Mouse (Mus musculus): ENCODE measurements around the gene Gjc2. TPM values are rescaled to one million over a fixed set of nuclear protein-coding genes. Genes with fewer than 3 reads are reported as not detected.

Gjc2 gene
- polyA plus RNA-seq, 1 experiment from 2014 or later = 0.23 TPM

- 78% methylated on average over 6 of the region's 6 CpGs for WGBS
- no peaks in the 10 kb centered on the region for H3K27me3 ChIP-seq (ENCODE audit: control insufficient read depth, insufficient read depth, low read length)
- H3K4me1 ChIP-seq (ENCODE audit: control insufficient read depth in 2 of 2, insufficient read depth in 2 of 2, low read length in 2 of 2) = peaks cover 10 to 20% of the 10 kb centered on the region in 2 experiments
- no peak overlapping the region for H3K9ac ChIP-seq (ENCODE audit: low read length)
- no peaks in the 10 kb centered on the region for H3K9me3 ChIP-seq (ENCODE audit: control insufficient read depth, low read length)
- no peak for ATAC-seq (ENCODE audit: insufficient number of reproducible peaks, insufficient read depth, low FRiP score, low read depth)
- H3K27ac ChIP-seq (replicated peaks in 1 of 2; ENCODE audit: control insufficient read depth in 1 of 2, insufficient read depth in 1 of 2, low read depth in 2 of 2, low read length in 2 of 2) = no peak overlapping the region
- H3K36me3 ChIP-seq (ENCODE audit: control insufficient read depth, insufficient read depth, low read length) = peaks cover 35% of the 10 kb centered on the region
- H3K4me3 ChIP-seq (ENCODE audit: control insufficient read depth in 1 of 2, insufficient read depth in 1 of 2, low read depth in 1 of 2, low read length in 2 of 2) = no peak overlapping the region
- no peak overlapping the region for H3K4me2 ChIP-seq (ENCODE audit: low read length)
Measured at GRCm38 (mm10) chr11:59187706-59188105, 4.7 kb upstream of the Gjc2 start.

DNA sequence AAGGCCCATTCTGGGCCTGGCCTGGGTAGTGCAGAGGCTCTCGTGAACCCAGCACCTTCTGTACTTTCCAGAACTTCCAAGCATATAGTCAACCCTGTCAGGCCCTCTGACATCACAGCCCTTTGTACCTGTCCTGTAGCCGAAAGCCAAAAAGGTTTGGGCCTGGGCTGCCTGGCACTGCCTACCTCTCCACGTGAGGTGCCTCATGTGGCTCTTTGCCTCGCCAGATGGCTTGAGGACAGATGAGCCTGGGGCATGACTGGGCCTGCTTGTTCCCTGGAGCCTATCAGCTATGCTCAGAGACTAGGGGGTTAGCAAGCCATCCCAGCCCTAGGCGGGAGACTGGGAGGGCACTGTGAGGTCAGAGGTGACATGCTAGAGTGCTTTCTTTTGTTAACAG is 2.5 kb upstream of the Gjc2 start:
- no peak overlapping the region for H3K4me2 ChIP-seq (ENCODE audit: low read length)
- H3K9me3 ChIP-seq (ENCODE audit: control insufficient read depth, low read length) = no peaks in the 10 kb centered on the region
- H3K9ac ChIP-seq (ENCODE audit: low read length) = no peak overlapping the region
- peaks cover 35% of the 10 kb centered on the region for H3K36me3 ChIP-seq (ENCODE audit: control insufficient read depth, insufficient read depth, low read length)
- ATAC-seq (ENCODE audit: insufficient number of reproducible peaks, insufficient read depth, low FRiP score, low read depth) = no peak
- H3K27me3 ChIP-seq (ENCODE audit: control insufficient read depth, insufficient read depth, low read length) = no peaks in the 10 kb centered on the region
- WGBS = 85% methylated on average over 5 of the region's 5 CpGs
- no peak overlapping the region for H3K27ac ChIP-seq (replicated peaks in 1 of 2; ENCODE audit: control insufficient read depth in 1 of 2, insufficient read depth in 1 of 2, low read depth in 2 of 2, low read length in 2 of 2)
- H3K4me1 ChIP-seq (ENCODE audit: control insufficient read depth in 2 of 2, insufficient read depth in 2 of 2, low read length in 2 of 2) = peaks cover 12 to 22% of the 10 kb centered on the region in 2 experiments
- H3K4me3 ChIP-seq (ENCODE audit: control insufficient read depth in 1 of 2, insufficient read depth in 1 of 2, low read depth in 1 of 2, low read length in 2 of 2) = no peak overlapping the region

DNA sequence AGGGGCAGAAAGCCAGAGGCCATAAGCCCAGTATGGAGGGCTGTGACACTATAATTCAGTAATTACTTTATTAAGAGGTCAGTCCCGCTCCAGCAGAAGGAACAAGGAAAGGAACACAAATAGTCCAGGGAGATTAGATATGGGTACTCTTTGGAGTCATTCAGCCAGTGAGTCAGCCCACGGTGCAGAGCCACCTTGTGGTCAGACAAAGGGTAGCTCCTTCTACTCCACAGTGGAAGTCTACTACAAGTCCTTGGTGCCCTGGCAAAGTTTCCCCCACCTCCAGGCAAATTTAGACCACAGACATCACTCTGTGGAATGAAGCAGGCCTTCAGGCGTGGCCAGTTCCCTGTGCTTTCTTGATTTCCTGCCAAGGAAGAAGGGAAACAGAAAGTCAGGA is 808 bp upstream of the Gjc2 start:
- H3K4me2 ChIP-seq (ENCODE audit: low read length) = peak overlapping the region; percentile 12; the same call in 1 of the 2 replicates
- WGBS = 9% methylated on average over 3 of the region's 3 CpGs

GRCm38 (mm10) chr11:59176921-59177320 is 6.1 kb downstream of the Gjc2 start:
- Histone ChIP-seq H3K9ac (ENCODE audit: low read length) (peak overlapping the region; percentile 47; the same call in 1 of the 2 replicates), H3K4me1 (ENCODE audit: control insufficient read depth in 2 of 2, insufficient read depth in 2 of 2, low read length in 2 of 2) (peaks cover 9 to 23% of the 10 kb centered on the region in 2 experiments; a peak in 3 of 4 replicates), H3K9me3 (ENCODE audit: control insufficient read depth, low read length) (no peaks in the 10 kb centered on the region), H3K4me3 (ENCODE audit: control insufficient read depth in 1 of 2, insufficient read depth in 1 of 2, low read depth in 1 of 2, low read length in 2 of 2) (peak overlapping the region; percentile 17 to 37; a peak in 3 of 4 replicates), H3K4me2 (ENCODE audit: low read length) (peak overlapping the region; percentile 58), H3K27me3 (ENCODE audit: control insufficient read depth, insufficient read depth, low read length) (peaks cover 57% of the 10 kb centered on the region), H3K36me3 (ENCODE audit: control insufficient read depth, insufficient read depth, low read length) (no peaks in the 10 kb centered on the region), H3K27ac (replicated peaks in 1 of 2; ENCODE audit: control insufficient read depth in 1 of 2, insufficient read depth in 1 of 2, low read depth in 2 of 2, low read length in 2 of 2) (no peak overlapping the region)
- ATAC-seq (ENCODE audit: insufficient number of reproducible peaks, insufficient read depth, low FRiP score, low read depth) = no peak
- 6% methylated on average over 34 of the region's 34 CpGs for WGBS

More for the DNA sequence above, 808 bp upstream of the Gjc2 start:
- peaks cover 35% of the 10 kb centered on the region for H3K36me3 ChIP-seq (ENCODE audit: control insufficient read depth, insufficient read depth, low read length)
- peaks cover 15 to 31% of the 10 kb centered on the region in 2 experiments for H3K4me1 ChIP-seq (ENCODE audit: control insufficient read depth in 2 of 2, insufficient read depth in 2 of 2, low read length in 2 of 2)
- H3K4me3 ChIP-seq (ENCODE audit: control insufficient read depth in 1 of 2, insufficient read depth in 1 of 2, low read depth in 1 of 2, low read length in 2 of 2) = no peak overlapping the region
- peak overlapping the region; percentile 51; the same call in 1 of the 2 replicates for H3K9ac ChIP-seq (ENCODE audit: low read length)
- H3K27ac ChIP-seq (replicated peaks in 1 of 2; ENCODE audit: control insufficient read depth in 1 of 2, insufficient read depth in 1 of 2, low read depth in 2 of 2, low read length in 2 of 2) = peak overlapping the region; percentile 48 to 55; a peak in 3 of 4 replicates
- H3K9me3 ChIP-seq (ENCODE audit: control insufficient read depth, low read length) = no peaks in the 10 kb centered on the region
- H3K27me3 ChIP-seq (ENCODE audit: control insufficient read depth, insufficient read depth, low read length) = 0 out of 2 replicates have a peak, but pooled peaks cover 4% of the 10 kb centered on the region
- ATAC-seq (ENCODE audit: insufficient number of reproducible peaks, insufficient read depth, low FRiP score, low read depth) = no peak

GRCm38 (mm10) chr11:59176475-59176874 is 6.5 kb downstream of the Gjc2 start:
- Histone ChIP-seq H3K9ac (ENCODE audit: low read length) (peak overlapping the region; percentile 47; the same call in 1 of the 2 replicates), H3K9me3 (ENCODE audit: control insufficient read depth, low read length) (no peaks in the 10 kb centered on the region), H3K4me3 (ENCODE audit: control insufficient read depth in 1 of 2, insufficient read depth in 1 of 2, low read depth in 1 of 2, low read length in 2 of 2) (peak overlapping the region; percentile 17 to 37; a peak in 3 of 4 replicates), H3K36me3 (ENCODE audit: control insufficient read depth, insufficient read depth, low read length) (no peaks in the 10 kb centered on the region), H3K4me2 (ENCODE audit: low read length) (peak overlapping the region; percentile 58), H3K27me3 (ENCODE audit: control insufficient read depth, insufficient read depth, low read length) (peaks cover 59% of the 10 kb centered on the region), H3K4me1 (ENCODE audit: control insufficient read depth in 2 of 2, insufficient read depth in 2 of 2, low read length in 2 of 2) (peaks cover 9 to 23% of the 10 kb centered on the region in 2 experiments; a peak in 3 of 4 replicates), H3K27ac (replicated peaks in 1 of 2; ENCODE audit: control insufficient read depth in 1 of 2, insufficient read depth in 1 of 2, low read depth in 2 of 2, low read length in 2 of 2) (no peak overlapping the region)
- 5% methylated on average over 48 of the region's 48 CpGs for WGBS
- ATAC-seq (ENCODE audit: insufficient number of reproducible peaks, insufficient read depth, low FRiP score, low read depth) = no peak

GRCm38 (mm10) chr11:59174189-59174838 is 8.7 kb downstream of the Gjc2 start:
- peaks cover 10 to 18% of the 10 kb centered on the region in 2 experiments; a peak in 3 of 4 replicates for H3K4me1 ChIP-seq (ENCODE audit: control insufficient read depth in 2 of 2, insufficient read depth in 2 of 2, low read length in 2 of 2)

GRCm38 (mm10) chr11:59170549-59170948 is 12.5 kb downstream of the Gjc2 start:
- peaks cover 22% of the 10 kb centered on the region for H3K27me3 ChIP-seq (ENCODE audit: control insufficient read depth, insufficient read depth, low read length)
- H3K9me3 ChIP-seq (ENCODE audit: control insufficient read depth, low read length) = no peaks in the 10 kb centered on the region
- H3K9ac ChIP-seq (ENCODE audit: low read length) = no peak overlapping the region
- WGBS = 75% methylated on average over 4 of the region's 4 CpGs
- H3K4me1 ChIP-seq (ENCODE audit: control insufficient read depth in 2 of 2, insufficient read depth in 2 of 2, low read length in 2 of 2) = peaks cover 5 to 16% of the 10 kb centered on the region in 2 experiments; a peak in 3 of 4 replicates
- no peak for ATAC-seq (ENCODE audit: insufficient number of reproducible peaks, insufficient read depth, low FRiP score, low read depth)
- no peak overlapping the region for H3K4me2 ChIP-seq (ENCODE audit: low read length)
- H3K27ac ChIP-seq (replicated peaks in 1 of 2; ENCODE audit: control insufficient read depth in 1 of 2, insufficient read depth in 1 of 2, low read depth in 2 of 2, low read length in 2 of 2) = no peak overlapping the region
- no peak overlapping the region for H3K4me3 ChIP-seq (ENCODE audit: control insufficient read depth in 1 of 2, insufficient read depth in 1 of 2, low read depth in 1 of 2, low read length in 2 of 2)
- no peaks in the 10 kb centered on the region for H3K36me3 ChIP-seq (ENCODE audit: control insufficient read depth, insufficient read depth, low read length)

More at GRCm38 (mm10) chr11:59174189-59174838, 8.7 kb downstream of the Gjc2 start:
- Histone ChIP-seq H3K27me3 (ENCODE audit: control insufficient read depth, insufficient read depth, low read length) (peaks cover 55% of the 10 kb centered on the region), H3K4me3 (ENCODE audit: control insufficient read depth in 1 of 2, insufficient read depth in 1 of 2, low read depth in 1 of 2, low read length in 2 of 2) (no peak overlapping the region), H3K36me3 (ENCODE audit: control insufficient read depth, insufficient read depth, low read length) (no peaks in the 10 kb centered on the region), H3K4me2 (ENCODE audit: low read length) (no peak overlapping the region), H3K27ac (replicated peaks in 1 of 2; ENCODE audit: control insufficient read depth in 1 of 2, insufficient read depth in 1 of 2, low read depth in 2 of 2, low read length in 2 of 2) (no peak overlapping the region), H3K9me3 (ENCODE audit: control insufficient read depth, low read length) (no peaks in the 10 kb centered on the region), H3K9ac (ENCODE audit: low read length) (no peak overlapping the region)
- ATAC-seq (ENCODE audit: insufficient number of reproducible peaks, insufficient read depth, low FRiP score, low read depth) = no peak
- WGBS = 55% methylated on average over 6 of the region's 6 CpGs
